Mouse (Mus musculus): Measurements from ENCODE around the gene Pfkm.

The Pfkm gene

DNA sequence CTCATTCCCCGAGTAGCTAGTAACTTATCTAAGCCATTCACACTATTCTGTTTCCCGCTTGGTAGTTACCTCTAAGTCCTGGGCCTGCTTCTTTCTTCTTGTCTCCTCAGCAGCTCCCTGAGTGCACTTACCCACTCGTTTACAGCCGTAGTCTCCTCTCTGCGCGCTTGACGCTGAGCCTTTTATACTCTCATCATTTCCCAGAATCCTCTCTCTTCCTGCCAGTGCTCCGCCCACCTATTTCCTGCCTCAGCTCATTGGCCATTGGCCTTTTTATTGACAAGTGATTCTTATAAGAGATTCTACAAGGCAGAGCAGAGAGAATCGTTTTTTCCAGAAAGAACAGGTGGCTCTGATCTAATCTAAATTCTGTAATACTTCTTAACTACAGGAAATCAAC, 6.1 kb downstream of the Pfkm start:
- DNase-seq (ENCODE audit: low spot score in 2 of 2) = no peak

DNA sequence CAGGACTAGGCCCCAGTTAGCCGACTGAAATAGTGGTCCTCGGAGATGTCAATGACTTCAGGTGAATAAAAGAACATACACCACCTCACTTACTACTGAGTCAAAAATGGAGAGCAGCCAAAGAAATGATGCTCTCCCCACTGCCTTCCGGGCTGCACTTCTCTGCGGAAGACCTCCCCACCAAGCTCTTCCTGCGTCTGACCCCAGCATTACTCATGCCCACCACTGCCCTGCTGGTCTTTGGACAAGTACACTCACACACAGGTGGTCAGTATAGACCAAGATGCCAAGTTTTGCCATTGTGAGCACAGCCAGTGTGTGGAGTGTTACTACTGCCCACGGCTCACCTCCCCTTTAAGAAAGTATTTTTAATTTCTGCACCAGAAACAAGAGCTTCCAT, 10.0 kb downstream of the Pfkm start:
- DNase-seq (ENCODE audit: low spot score in 2 of 2) = no peak

DNA sequence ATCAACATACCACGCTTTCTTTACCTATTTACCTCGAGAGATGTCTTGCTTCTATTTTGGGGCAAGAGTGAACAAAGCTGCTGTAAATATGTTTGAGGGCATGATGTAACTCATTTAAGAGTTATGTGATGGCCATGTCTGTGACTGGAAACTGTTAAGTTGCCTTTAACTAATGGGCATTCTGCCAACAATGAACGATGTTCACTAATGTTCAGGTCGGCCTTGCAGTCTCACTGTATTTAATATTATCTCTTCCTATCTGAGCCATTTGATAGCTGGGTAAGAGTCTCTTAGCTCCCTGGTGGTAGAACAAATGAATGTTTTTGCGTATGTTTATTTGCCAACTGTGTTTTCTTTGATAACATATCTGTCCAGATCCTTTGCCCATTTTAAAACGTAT, 14.1 kb downstream of the Pfkm start:
- DNase-seq (ENCODE audit: low spot score in 2 of 2) = no peak

DNA sequence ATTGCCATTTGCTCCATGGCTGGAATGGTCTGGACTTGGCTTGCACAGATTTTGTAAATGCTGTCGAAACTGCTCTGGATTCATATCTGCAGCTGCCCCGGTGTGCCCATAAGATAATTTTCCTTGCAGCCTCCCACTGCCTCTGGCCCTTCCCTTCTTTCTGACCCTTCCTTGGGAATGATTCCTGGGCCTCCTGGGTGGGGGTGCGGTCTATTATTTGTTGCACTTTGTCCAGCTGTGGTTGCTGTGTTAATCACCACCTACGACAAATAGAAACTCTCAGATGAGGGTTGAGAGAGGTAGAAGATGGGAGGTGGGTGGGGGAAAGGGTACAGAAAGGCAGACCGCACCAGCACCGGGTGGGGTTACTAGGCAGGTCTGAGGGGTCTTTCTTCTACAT, 14.8 kb downstream of the Pfkm start:
- DNase-seq (ENCODE audit: low spot score in 2 of 2) = no peak

DNA sequence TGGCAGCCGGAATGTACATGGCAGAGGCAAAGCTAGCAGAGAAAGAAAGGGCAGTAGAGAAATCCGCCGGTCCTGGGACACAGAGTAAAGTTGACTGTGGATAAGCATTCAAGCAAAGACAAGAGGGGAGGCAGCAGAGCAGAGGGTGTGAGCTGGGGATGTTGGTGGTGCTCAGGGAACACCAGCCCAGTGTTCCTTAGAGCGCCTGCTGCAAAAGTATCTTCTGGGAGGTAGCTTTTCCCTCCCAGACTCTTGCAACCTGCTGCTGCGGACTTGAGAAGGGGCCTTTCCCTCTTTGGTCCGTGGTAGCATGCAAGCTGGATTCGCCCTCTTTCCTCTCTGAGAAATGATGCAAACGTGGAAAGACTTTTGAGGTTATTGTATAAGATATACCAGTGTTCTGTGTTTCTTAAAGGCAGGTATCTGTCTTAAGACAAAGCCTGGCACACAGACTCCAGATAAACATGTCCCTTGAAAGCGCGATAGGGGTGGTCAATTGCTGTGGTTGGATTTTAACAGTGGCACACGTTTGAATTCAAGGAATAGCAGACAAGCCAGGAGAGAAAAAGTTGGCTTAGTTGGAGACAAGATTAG, 15.4 kb downstream of the Pfkm start:
- no peak for DNase-seq (ENCODE audit: low spot score in 2 of 2)

DNA sequence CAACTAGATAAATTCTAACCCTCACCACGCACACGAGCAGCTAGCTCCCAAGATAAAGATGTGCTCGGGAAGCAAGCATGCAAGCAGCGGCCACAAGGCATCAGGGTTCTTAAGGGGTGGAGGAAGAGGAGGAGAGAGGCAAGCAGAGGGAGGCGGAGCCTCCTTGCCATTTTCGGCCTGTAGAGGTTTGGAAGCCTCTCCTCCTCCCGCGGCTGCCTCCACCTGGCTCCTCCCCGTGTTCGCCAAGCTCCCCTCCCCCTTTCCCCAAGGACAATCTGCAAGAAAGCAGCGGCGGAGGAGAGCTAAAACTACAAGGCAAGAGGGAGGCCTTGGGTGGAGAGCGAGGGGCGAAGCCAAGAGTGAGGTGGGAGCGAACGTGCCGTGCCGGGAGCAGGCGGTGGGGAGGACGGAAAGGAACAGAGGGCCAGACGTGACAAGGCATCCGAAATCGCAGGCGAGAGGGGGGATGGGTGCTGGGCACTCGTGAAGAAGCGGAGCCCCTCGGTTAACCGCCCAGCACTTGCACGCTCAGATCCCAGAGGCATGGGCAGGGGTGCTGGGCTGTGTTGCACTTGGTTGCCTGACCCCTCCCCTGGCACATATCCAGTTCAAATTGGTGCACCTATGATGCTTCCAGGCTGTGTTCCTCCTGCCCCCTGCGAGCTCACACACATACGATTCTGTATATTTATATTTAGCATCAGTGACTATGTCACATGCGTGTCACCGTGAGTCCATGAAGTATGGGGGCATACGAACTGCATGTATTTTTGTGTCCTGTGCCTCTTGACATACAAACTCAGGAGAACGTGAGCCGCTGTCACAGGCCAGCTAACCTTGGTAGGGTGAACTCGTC, 16.1 kb downstream of the Pfkm start:
- peak; percentile 76 to 81 for DNase-seq (ENCODE audit: low spot score in 2 of 2)

DNA sequence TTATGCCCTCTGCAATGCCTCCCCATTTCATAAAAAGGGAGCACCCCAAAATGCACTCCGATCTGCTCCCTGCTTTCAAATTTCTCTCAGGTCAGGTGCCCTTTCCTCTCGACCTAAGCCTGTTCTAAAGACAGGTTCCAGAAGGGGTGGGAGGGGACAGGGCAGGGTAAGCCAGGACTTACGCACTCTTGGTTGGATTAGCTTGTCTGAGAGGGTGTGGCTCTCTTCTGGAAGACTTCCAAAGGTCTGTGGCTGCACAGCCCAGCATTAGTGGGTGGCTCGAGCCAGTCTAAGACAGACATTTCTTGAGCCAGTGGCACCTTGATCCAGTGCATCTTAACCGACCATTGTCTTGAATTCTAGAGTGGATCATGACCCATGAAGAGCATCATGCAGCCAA, 19.4 kb downstream of the Pfkm start:
- peak in 1 of 2 experiments; percentile 26 for DNase-seq (ENCODE audit: low spot score in 2 of 2)

DNA sequence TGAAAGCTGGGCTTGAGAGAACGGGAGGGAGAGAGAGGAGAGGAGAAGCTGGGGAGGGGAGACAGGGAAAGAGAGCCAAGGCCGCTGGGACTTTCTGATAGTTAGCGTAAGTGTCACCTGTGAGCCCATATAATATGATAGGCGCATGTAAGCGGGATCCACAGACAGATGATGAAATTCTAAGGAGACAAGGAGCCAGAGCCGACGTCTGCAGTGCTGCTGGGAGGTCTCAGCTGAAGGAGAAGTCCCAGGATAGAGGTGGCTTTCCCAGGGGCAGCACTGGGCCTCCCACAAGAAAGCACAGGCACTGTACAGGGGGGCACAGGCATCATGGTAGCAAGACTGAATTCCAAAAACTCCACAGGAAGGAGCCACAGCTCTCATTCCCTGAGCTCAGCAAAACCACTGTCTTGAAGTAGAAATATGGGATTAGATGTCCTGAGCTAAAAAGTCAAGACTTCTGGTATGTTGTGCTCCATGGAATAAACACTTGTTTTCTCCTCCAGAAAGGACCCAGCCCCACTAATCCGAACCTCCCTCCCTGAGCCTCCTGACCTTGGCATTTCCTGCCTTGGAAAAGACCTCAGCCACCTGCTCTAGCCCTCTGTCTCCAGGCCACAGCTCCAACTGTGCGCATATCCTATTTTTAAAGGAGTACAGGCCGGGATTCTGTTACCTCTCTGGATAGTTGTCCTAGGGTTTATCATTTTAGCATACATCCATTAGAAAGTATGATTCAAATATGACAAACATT, 21.9 kb downstream of the Pfkm start:
- DNase-seq (ENCODE audit: low spot score in 2 of 2) = no peak

DNA sequence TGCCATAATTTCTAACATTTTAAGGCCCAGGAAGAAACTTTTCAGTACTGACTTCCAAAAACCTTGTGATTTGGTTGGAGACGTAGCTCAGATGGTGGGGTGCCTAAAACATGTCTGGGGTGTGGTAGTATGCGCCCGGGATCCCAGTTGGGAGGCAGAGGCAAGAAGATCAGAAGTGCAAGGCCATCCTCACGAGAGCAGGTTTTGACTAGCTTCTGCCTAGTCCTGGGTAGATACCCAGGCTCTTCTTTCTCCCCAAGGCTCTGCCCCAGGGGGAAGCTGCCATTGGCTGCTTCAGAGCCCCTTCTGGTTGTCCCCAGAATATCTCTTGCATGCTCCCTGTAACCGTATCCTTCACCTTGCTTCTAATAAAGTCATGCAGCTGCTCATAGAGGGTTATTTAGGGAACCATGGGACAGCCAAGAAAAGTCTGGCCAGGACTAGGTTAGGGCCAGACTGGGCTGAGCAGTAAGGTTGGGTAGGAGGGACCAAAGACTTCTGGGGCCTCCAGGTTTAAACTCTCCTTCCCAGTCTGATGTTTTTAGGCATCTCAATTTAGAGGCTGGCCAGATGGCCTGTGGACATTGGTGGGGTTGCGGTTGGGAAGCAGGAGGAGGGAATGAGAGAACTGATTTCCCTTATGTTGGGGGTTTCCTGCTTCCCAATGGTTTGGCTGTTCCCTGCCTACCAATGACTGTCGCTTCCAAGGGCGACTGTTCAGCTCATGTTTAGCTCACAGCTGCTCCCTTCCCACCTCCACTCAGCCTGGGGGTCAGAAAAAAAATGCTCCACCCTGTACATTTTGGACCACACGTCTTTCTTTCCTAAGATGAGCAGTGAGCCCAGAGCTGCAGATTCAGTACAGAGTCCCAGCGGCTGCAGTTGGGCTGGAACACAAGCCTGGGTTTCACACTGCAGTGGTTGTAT, 22.7 kb downstream of the Pfkm start:
- DNase-seq (ENCODE audit: low spot score in 2 of 2) = no peak

DNA sequence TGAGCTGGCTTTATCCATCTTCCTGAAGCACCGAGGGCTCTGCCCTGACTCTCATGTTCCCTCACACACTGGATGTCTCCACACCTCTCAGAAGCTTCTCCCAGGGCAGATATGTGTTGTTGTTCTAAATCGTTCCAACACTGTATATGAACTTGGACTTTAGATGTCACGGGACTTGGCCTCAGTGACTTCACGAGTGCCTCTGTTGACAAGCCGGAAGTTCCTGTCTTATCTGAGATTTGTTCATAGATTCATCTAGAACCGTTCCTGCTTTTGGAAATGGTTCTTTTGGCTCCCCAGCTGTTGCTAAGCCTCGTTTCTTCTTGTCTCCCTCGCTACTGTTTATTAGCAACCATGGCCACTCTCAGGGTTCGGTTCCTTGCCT, 23.4 kb downstream of the Pfkm start:
- DNase-seq (ENCODE audit: low spot score in 2 of 2) = no peak

DNA sequence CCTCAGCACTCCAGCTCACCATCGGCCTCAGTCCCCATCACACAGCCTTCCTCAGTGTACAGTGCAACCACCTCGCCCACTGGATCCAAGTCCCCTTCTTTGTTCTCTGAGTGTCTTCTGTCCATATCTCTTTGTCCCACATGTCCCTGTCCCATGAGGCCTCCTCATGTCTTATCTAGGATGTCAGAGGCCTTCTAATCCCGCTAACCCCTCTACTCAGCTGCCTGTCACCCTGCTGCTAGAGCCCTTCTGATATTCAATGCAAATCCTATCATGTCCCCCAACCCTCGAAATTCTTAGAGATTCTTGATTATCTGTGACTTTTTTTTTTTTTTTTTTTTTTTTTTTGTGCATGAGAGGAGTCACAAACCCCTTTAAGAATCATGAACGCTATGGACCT, 23.9 kb downstream of the Pfkm start:
- DNase-seq (ENCODE audit: low spot score in 2 of 2) = no peak

DNA sequence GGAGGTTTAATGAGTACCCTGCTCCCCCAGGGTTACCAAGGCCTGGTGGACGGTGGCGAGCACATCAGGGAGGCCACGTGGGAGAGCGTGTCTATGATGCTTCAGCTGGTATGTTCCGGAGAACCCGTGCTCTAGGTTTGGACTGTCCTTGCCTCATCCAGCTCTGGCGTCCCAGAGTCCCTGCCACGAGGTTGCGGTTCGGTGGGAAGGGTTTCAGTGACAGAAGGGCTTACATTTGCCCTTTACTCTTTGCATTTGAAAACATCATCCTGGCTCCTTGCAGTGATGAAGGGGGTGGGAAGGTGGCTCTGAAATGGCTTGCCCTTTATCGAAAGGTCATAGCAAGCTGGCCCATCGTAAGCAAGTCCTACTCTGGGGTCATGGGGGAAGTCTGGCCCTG, 27.0 kb downstream of the Pfkm start:
- DNase-seq (ENCODE audit: low spot score in 2 of 2) = no peak

DNA sequence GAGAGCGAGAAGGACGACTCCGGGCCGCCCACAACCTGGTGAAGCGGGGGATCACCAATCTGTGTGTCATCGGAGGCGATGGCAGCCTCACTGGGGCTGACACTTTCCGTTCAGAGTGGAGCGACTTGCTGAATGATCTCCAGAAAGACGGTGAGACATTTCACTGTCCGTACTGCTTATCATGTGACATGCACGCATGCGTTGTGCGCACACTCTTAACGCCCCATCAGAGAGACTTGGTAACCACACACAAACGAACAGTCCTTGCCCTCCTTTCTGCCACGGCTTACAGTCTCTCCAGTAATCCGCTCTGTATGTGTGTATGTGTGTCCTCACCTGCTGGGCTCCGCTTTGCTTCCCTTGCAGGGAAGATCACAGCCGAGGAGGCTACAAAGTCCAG, 28.4 kb downstream of the Pfkm start:
- DNase-seq (ENCODE audit: low spot score in 2 of 2) = no peak

DNA sequence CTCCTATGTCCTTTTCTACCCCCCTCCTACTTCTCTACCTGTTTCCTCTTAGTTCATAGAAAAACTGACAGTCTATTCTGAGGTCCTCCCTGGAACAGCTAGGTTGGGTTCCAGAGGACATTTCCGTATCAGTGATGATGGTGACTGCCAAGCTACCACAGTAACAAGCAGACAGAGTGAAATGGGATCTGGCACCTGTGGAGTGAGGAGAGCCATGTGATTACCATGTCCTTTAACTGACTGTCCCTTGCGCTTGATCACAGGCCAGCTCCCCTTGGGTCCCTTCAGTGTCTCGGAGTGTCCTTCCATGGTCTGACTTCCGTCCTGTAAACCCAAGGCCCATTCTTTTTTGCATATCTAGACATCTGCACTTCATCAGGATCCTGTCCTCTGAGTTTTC, 38.6 kb downstream of the Pfkm start:
- DNase-seq (ENCODE audit: low spot score in 2 of 2) = no peak

DNA sequence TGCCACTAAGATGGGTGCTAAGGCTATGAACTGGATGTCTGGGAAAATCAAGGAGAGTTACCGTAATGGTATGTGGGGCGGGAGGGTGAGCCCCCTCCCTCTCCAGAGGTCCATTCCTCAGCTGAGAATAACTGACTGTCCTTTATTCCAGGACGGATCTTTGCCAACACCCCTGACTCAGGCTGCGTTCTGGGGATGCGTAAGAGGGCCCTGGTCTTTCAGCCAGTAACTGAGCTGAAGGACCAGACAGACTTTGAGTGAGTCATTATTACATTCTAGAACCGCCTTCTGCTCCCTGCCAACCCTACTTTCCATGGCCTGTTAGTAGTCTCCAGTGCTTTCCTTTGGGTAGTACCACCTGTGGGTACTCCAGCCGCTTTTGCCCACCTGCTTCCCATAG, 39.1 kb downstream of the Pfkm start:
- DNase-seq (ENCODE audit: low spot score in 2 of 2) = no peak

DNA sequence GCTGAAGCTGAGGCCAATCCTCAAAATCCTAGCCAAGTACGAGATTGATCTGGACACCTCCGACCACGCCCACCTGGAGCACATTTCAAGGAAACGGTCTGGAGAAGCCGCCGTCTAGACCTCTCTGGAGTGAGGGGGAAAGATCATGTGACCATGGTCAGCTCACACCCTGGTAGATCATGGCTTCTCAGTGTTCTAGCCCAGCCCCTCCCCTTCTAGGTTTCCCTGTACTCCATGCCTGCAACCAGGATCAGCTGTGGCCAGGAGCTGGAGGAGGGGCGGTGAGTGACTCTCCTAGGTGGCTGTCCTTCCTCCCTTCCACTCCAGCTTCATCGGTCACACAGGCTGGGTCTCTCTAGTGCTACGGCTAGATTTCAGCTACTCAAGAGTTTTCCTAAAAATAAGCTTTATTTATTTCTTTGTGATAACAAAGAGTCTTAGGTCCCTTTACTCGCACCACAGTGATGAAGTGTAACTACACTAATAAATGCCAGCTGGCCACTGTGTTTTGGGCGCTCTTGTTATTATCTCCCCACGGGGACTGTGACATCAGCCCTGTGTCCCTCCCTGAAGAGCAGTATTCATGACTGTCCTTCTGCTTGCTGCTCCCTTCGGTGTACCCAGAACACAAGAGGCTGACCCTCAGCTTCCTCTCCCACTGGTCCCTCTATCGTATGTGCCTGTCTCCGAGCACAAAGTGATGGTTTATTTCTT, 39.7 kb downstream of the Pfkm start:
- no peak for DNase-seq (ENCODE audit: low spot score in 2 of 2)

DNA sequence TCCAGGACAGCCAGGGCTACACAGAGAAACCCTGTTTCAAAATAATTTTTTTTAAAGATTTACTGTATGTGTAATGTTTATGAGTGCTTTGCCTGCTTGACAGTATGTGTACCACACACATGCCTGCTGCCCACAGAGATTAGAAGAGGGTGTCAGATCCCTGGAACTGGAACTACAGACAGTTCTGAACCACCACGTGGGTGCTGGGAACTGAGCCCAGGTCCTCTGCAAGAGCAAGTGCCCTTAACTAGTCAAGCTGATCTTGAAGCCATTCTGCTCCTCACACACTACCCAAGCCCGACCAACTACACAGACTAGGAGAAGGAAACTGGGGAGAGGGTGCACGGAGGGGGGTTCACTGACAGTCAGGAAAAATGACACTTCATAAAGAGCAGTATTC, 41.1 kb downstream of the Pfkm start:
- DNase-seq (ENCODE audit: low spot score in 2 of 2) = no peak

DNA sequence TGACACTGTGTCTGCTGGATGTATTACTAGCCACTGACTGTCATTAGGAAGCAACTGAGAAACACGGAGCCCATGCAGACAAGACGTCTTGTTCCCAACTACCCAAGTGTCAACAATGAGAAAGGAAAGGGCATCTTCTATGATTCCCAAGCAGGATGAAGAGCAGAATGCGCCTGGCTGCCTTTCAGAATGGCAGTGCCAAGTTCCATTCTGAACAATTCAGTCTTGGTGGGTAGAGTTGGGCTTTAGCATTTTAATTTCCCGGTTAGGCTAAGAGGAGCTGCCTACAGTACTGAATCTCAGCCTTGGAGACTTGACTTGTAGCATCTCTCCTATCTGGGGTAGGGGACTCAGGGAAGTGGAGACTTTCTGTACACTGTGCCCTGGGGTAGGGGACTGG, 41.6 kb downstream of the Pfkm start:
- DNase-seq (ENCODE audit: low spot score in 2 of 2) = no peak

DNA sequence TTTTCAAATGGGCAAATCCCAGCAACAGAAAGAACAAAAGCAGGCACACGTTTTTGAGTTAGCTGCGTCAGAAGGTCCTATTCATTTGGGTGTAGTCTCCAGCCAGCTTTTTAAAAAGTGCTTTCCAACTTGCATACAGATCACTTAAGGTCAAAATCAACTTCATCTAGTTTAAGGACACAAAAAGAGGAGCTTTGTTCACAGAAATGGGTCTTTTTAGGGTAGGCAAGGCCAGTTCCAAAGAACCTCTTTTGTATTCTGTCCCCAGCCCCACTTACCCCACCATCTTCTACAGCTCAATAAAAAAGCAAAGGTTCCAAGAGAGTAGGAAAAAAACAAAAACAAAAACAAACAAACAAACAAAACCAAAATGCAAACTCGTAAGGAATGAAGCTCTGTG, 42.3 kb downstream of the Pfkm start:
- no peak for DNase-seq (ENCODE audit: low spot score in 2 of 2)

DNA sequence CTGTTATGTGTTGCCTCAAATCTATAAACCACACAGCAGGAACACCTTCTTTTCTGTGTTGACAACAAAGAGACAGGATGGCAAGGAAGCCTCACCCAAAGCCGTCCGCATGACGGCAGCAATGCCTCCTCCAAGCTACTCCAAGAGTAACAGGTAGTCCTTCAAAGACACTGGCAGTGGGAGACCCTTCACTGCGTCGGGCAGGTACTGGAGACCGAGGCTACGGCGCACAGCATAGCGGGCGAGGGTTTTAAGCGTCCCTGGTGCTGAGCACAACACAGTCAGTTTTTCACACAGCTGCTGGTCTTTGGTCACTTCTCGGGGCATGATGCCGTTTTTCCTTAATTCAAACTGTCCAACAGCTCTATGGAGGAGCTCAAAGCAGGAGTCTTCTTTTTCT, 43.3 kb downstream of the Pfkm start:
- DNase-seq (ENCODE audit: low spot score in 2 of 2) = no peak

DNA sequence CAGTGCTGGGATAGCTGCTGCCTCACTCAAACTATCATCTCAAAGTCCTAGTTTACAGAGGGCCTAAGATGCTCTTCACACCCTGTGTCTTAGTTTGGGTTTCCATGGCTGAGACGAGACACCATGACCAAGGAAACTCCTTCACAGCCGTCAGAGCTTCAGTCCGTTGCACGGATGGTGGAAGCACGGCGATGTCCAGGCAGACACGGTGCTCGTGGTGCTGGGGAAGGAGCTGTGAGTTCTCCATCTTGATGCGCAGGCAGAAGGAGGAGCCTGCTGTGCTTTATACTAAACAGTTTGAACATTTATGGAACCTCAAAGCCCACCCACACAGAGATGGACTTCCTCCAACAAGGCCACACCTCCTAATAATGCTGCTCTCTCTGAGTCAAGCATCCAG, 44.5 kb downstream of the Pfkm start:
- DNase-seq (ENCODE audit: low spot score in 2 of 2) = no peak

Measured in spleen, postnatal 4 days (tissue).